Mouse (Mus musculus): ENCODE measurements around the gene Abcc3. TPM values are rescaled to one million over a fixed set of nuclear protein-coding genes. Genes with fewer than 3 reads are reported as not detected.
A peak's percentile ranks its signal among the peaks of the same experiment; 100 is the strongest.
"Not testable (repeated sequence)": the region's sequence is repeated elsewhere in the genome, so short reads cannot be mapped to it uniquely, and the experiment has no call there.

Gene Abcc3
- polyA plus RNA-seq, 1 experiment from 2014 or later = 8.7 TPM

GRCm38 (mm10) chr11:94405348-94405747 is 12.6 kb upstream of the Abcc3 start:
- Histone ChIP-seq H3K4me1 (ENCODE audit: insufficient read depth, low read depth, low read length) (peaks cover 3% of the 10 kb centered on the region; the same call in 1 of the 2 replicates), H3K9ac (replicated peaks; ENCODE audit: low read depth) (no peak overlapping the region), H3K36me3 (ENCODE audit: insufficient read depth, low read length) (no peaks in the 10 kb centered on the region), H3K27me3 (replicated peaks; ENCODE audit: insufficient read depth, low read length) (no peaks in the 10 kb centered on the region), H3K4me2 (replicated peaks; ENCODE audit: low read depth, low read length) (no peak overlapping the region), H3K27ac (ENCODE audit: low read length) (no peak overlapping the region), H3K4me3 (ENCODE audit: low read depth, low read length) (no peak overlapping the region), H3K9me3 (ENCODE audit: low read length) (no peaks in the 10 kb centered on the region)
- ATAC-seq (no peak), DNase-seq (ENCODE audit: low spot score) (no peak)
- 29% methylated on average over 6 of the region's 6 CpGs for WGBS
- TF ChIP-seq EP300 (IDR thresholded peaks at IDR 0.05) = no peak
- no peak for TF ChIP-seq CTCF (IDR thresholded peaks at IDR 0.05)

- Histone ChIP-seq H3K27ac (ENCODE audit: low read length) (no peak overlapping the region), H3K9me3 (ENCODE audit: low read length) (no peaks in the 10 kb centered on the region), H3K9ac (replicated peaks; ENCODE audit: low read depth) (no peak overlapping the region), H3K4me2 (replicated peaks; ENCODE audit: low read depth, low read length) (no peak overlapping the region), H3K4me1 (ENCODE audit: insufficient read depth, low read depth, low read length) (peaks cover 3% of the 10 kb centered on the region; the same call in 1 of the 2 replicates), H3K4me3 (ENCODE audit: low read depth, low read length) (no peak overlapping the region), H3K27me3 (replicated peaks; ENCODE audit: insufficient read depth, low read length) (no peaks in the 10 kb centered on the region), H3K36me3 (ENCODE audit: insufficient read depth, low read length) (no peaks in the 10 kb centered on the region)
- WGBS = 21% methylated on average over 11 of the region's 11 CpGs
- DNase-seq (ENCODE audit: low spot score) (peak; percentile 71), ATAC-seq (peak; percentile 75)
- TF ChIP-seq EP300 (IDR thresholded peaks at IDR 0.05) (no peak), CTCF (IDR thresholded peaks at IDR 0.05) (peak; percentile 97)
Observed at GRCm38 (mm10) chr11:94404641-94405260, 12.0 kb upstream of the Abcc3 start.

GRCm38 (mm10) chr11:94404178-94404577 is 11.4 kb upstream of the Abcc3 start:
- H3K36me3 ChIP-seq (ENCODE audit: insufficient read depth, low read length) = no peaks in the 10 kb centered on the region
- no peaks in the 10 kb centered on the region for H3K27me3 ChIP-seq (replicated peaks; ENCODE audit: insufficient read depth, low read length)
- WGBS = 52% methylated on average over 5 of the region's 5 CpGs
- TF ChIP-seq EP300 (IDR thresholded peaks at IDR 0.05) = no peak
- no peak for TF ChIP-seq CTCF (IDR thresholded peaks at IDR 0.05)
- H3K9me3 ChIP-seq (ENCODE audit: low read length) = no peaks in the 10 kb centered on the region
- H3K4me2 ChIP-seq (replicated peaks; ENCODE audit: low read depth, low read length) = no peak overlapping the region
- no peak overlapping the region for H3K27ac ChIP-seq (ENCODE audit: low read length)
- peaks cover 3% of the 10 kb centered on the region; the same call in 1 of the 2 replicates for H3K4me1 ChIP-seq (ENCODE audit: insufficient read depth, low read depth, low read length)
- no peak overlapping the region for H3K9ac ChIP-seq (replicated peaks; ENCODE audit: low read depth)
- no peak overlapping the region for H3K4me3 ChIP-seq (ENCODE audit: low read depth, low read length)
- ATAC-seq = peak; percentile 37
- peak; percentile 46 for DNase-seq (ENCODE audit: low spot score)

- DNase-seq (ENCODE audit: low spot score) = no peak
- no peak overlapping the region for H3K4me3 ChIP-seq (ENCODE audit: low read depth, low read length)
- H3K9ac ChIP-seq (replicated peaks; ENCODE audit: low read depth) = no peak overlapping the region
- no peak for TF ChIP-seq CTCF (IDR thresholded peaks at IDR 0.05)
- TF ChIP-seq EP300 (IDR thresholded peaks at IDR 0.05) = no peak
- WGBS = 71% methylated on average over 10 of the region's 10 CpGs
- no peaks in the 10 kb centered on the region for H3K36me3 ChIP-seq (ENCODE audit: insufficient read depth, low read length)
- no peak for ATAC-seq
- no peak overlapping the region for H3K27ac ChIP-seq (ENCODE audit: low read length)
- peaks cover 3% of the 10 kb centered on the region; the same call in 1 of the 2 replicates for H3K4me1 ChIP-seq (ENCODE audit: insufficient read depth, low read depth, low read length)
- H3K27me3 ChIP-seq (replicated peaks; ENCODE audit: insufficient read depth, low read length) = no peaks in the 10 kb centered on the region
- H3K9me3 ChIP-seq (ENCODE audit: low read length) = no peaks in the 10 kb centered on the region
- H3K4me2 ChIP-seq (replicated peaks; ENCODE audit: low read depth, low read length) = no peak overlapping the region
Observed at GRCm38 (mm10) chr11:94403757-94404156, 11.0 kb upstream of the Abcc3 start.

GRCm38 (mm10) chr11:94402731-94403130 is 9.9 kb upstream of the Abcc3 start:
- TF ChIP-seq EP300 (IDR thresholded peaks at IDR 0.05) (no peak), CTCF (IDR thresholded peaks at IDR 0.05) (no peak)
- Histone ChIP-seq H3K27me3 (replicated peaks; ENCODE audit: insufficient read depth, low read length) (no peaks in the 10 kb centered on the region), H3K27ac (ENCODE audit: low read length) (0 out of 2 replicates have a peak overlapping the region, but pooled peaks have one; percentile 20), H3K9me3 (ENCODE audit: low read length) (no peaks in the 10 kb centered on the region), H3K4me2 (replicated peaks; ENCODE audit: low read depth, low read length) (no peak overlapping the region), H3K36me3 (ENCODE audit: insufficient read depth, low read length) (no peaks in the 10 kb centered on the region), H3K4me1 (ENCODE audit: insufficient read depth, low read depth, low read length) (peaks cover 3% of the 10 kb centered on the region; the same call in 1 of the 2 replicates), H3K4me3 (ENCODE audit: low read depth, low read length) (no peak overlapping the region), H3K9ac (replicated peaks; ENCODE audit: low read depth) (no peak overlapping the region)
- 66% methylated on average over 5 of the region's 5 CpGs for whole genome bisulfite sequencing
- no peak for ATAC-seq
- peak; percentile 54 for DNase-seq (ENCODE audit: low spot score)

- DNase-seq (ENCODE audit: low spot score); ATAC-seq; H3K4me2 ChIP-seq (replicated peaks; ENCODE audit: low read depth, low read length); H3K36me3 ChIP-seq (ENCODE audit: insufficient read depth, low read length); H3K4me1 ChIP-seq (ENCODE audit: insufficient read depth, low read depth, low read length); H3K4me3 ChIP-seq (ENCODE audit: low read depth, low read length); H3K27me3 ChIP-seq (replicated peaks; ENCODE audit: insufficient read depth, low read length); H3K9me3 ChIP-seq (ENCODE audit: low read length); H3K27ac ChIP-seq (ENCODE audit: low read length); H3K9ac ChIP-seq (replicated peaks; ENCODE audit: low read depth): not testable (repeated sequence)
- WGBS = 72% methylated on average over 4 of the region's 4 CpGs
Observed at GRCm38 (mm10) chr11:94402029-94402428, 9.2 kb upstream of the Abcc3 start.
